Mouse (Mus musculus): ENCODE data around the gene Tnfrsf25. TPM values are rescaled to one million over a fixed set of nuclear protein-coding genes. Genes with fewer than 3 reads are reported as not detected.
A peak's percentile ranks its signal among the peaks of the same experiment; 100 is the strongest.

Gene Tnfrsf25
- polyA plus RNA-seq, 1 experiment from 2014 or later, result 0.50 TPM

- no peak overlapping the region for H3K9ac ChIP-seq
- no peak overlapping the region for H3K27ac ChIP-seq (replicated peaks)
- 55% methylated on average over 11 of the region's 11 CpGs for WGBS (ENCODE audit: insufficient replicate concordance)
- no peaks in the 10 kb centered on the region for H3K36me3 ChIP-seq (replicated peaks)
- H3K4me3 ChIP-seq (replicated peaks), result no peak overlapping the region
- peaks cover 61% of the 10 kb centered on the region for H3K27me3 ChIP-seq
- H3K9me3 ChIP-seq (replicated peaks), result no peaks in the 10 kb centered on the region
- no peak; the same call in 1 of the 2 replicates for ATAC-seq (ENCODE audit: insufficient read depth)
- 0 out of 2 replicates have a peak, but pooled peaks cover 3% of the 10 kb centered on the region for H3K4me1 ChIP-seq (replicated peaks)
- no peak overlapping the region for H3K4me2 ChIP-seq
Measured at GRCm38 (mm10) chr4:152146033-152146827, 30.5 kb downstream of the Tnfrsf25 start.

- Histone ChIP-seq H3K9ac (no peak overlapping the region), H3K4me3 (replicated peaks) (no peak overlapping the region), H3K27me3 (peaks cover 74% of the 10 kb centered on the region), H3K4me2 (no peak overlapping the region), H3K27ac (replicated peaks) (no peak overlapping the region), H3K9me3 (replicated peaks) (no peaks in the 10 kb centered on the region), H3K36me3 (replicated peaks) (no peaks in the 10 kb centered on the region), H3K4me1 (replicated peaks) (peaks cover 31% of the 10 kb centered on the region)
- no peak for ATAC-seq (ENCODE audit: insufficient read depth)
- WGBS (ENCODE audit: insufficient replicate concordance), result 42% methylated on average over 4 of the region's 4 CpGs
Measured at GRCm38 (mm10) chr4:152150546-152150945, 34.8 kb downstream of the Tnfrsf25 start.

- 12% methylated on average over 7 of the region's 7 CpGs for WGBS (ENCODE audit: insufficient replicate concordance)
- ATAC-seq (ENCODE audit: insufficient read depth), result 0 out of 2 replicates have a peak, but pooled peaks have one; percentile 20
- peak overlapping the region; percentile 78 for H3K4me2 ChIP-seq
- H3K9ac ChIP-seq, result no peak overlapping the region
- peaks cover 72% of the 10 kb centered on the region for H3K27me3 ChIP-seq
- peaks cover 31% of the 10 kb centered on the region for H3K4me1 ChIP-seq (replicated peaks)
- no peak overlapping the region for H3K27ac ChIP-seq (replicated peaks)
- peak overlapping the region; percentile 52 for H3K4me3 ChIP-seq (replicated peaks)
- H3K36me3 ChIP-seq (replicated peaks), result no peaks in the 10 kb centered on the region
- no peaks in the 10 kb centered on the region for H3K9me3 ChIP-seq (replicated peaks)
Measured at GRCm38 (mm10) chr4:152151451-152151965, 35.8 kb downstream of the Tnfrsf25 start.

- no peak within 1 kb of the TSS for H3K27ac ChIP-seq (replicated peaks)
- no peaks in the 10 kb centered on the region for H3K9me3 ChIP-seq (replicated peaks)
- no peaks in the 10 kb centered on the region for H3K36me3 ChIP-seq (replicated peaks)
- no peak within 1 kb of the TSS for H3K9ac ChIP-seq
- H3K4me3 ChIP-seq (replicated peaks), result peak within 1 kb of the TSS; percentile 52
- peak; percentile 60 for ATAC-seq (ENCODE audit: insufficient read depth)
- WGBS (ENCODE audit: insufficient replicate concordance), result under 1% methylated on average over 57 of the region's 57 CpGs
- peak within 1 kb of the TSS; percentile 78 for H3K4me2 ChIP-seq
- H3K4me1 ChIP-seq (replicated peaks), result peaks cover 31% of the 10 kb centered on the region
- peaks cover 71% of the 10 kb centered on the region for H3K27me3 ChIP-seq
Measured at GRCm38 (mm10) chr4:152151966-152152544, 36.3 kb downstream of the Tnfrsf25 start, which contains the start of gene Espn. Gene Espn, minus strand, starts transcription at chr4:152152371.

GRCm38 (mm10) chr4:152153771-152154177 is 38.0 kb downstream of the Tnfrsf25 start:
- Histone ChIP-seq H3K27me3 (peaks cover 75% of the 10 kb centered on the region), H3K4me2 (peak overlapping the region; percentile 58), H3K9ac (no peak overlapping the region), H3K4me1 (replicated peaks) (peaks cover 42% of the 10 kb centered on the region), H3K36me3 (replicated peaks) (no peaks in the 10 kb centered on the region), H3K4me3 (replicated peaks) (peak overlapping the region; percentile 26; the same call in 1 of the 2 replicates), H3K27ac (replicated peaks) (no peak overlapping the region), H3K9me3 (replicated peaks) (no peaks in the 10 kb centered on the region)
- under 1% methylated on average over 23 of the region's 23 CpGs for WGBS (ENCODE audit: insufficient replicate concordance)
- peak; percentile 32; the same call in 1 of the 2 replicates for ATAC-seq (ENCODE audit: insufficient read depth)

GRCm38 (mm10) chr4:152155019-152155418 is 39.3 kb downstream of the Tnfrsf25 start:
- Histone ChIP-seq H3K4me3 (replicated peaks) (no peak overlapping the region), H3K36me3 (replicated peaks) (no peaks in the 10 kb centered on the region), H3K9ac (no peak overlapping the region), H3K9me3 (replicated peaks) (no peaks in the 10 kb centered on the region), H3K4me2 (no peak overlapping the region), H3K27me3 (peaks cover 75% of the 10 kb centered on the region), H3K27ac (replicated peaks) (no peak overlapping the region), H3K4me1 (replicated peaks) (peaks cover 51% of the 10 kb centered on the region)
- 48% methylated on average over 4 of the region's 4 CpGs for WGBS (ENCODE audit: insufficient replicate concordance)
- no peak for ATAC-seq (ENCODE audit: insufficient read depth)

- ATAC-seq (ENCODE audit: insufficient read depth), result no peak
- Histone ChIP-seq H3K4me1 (replicated peaks) (peaks cover 31% of the 10 kb centered on the region), H3K36me3 (replicated peaks) (no peaks in the 10 kb centered on the region), H3K27ac (replicated peaks) (no peak overlapping the region), H3K27me3 (peaks cover 76% of the 10 kb centered on the region), H3K9ac (no peak overlapping the region), H3K4me2 (peak overlapping the region; percentile 65), H3K9me3 (replicated peaks) (no peaks in the 10 kb centered on the region), H3K4me3 (replicated peaks) (peak overlapping the region; percentile 38)
- 8% methylated on average over 21 of the region's 21 CpGs for WGBS (ENCODE audit: insufficient replicate concordance)
Measured at GRCm38 (mm10) chr4:152157779-152158584, 42.2 kb downstream of the Tnfrsf25 start.

- Histone ChIP-seq H3K27me3 (peaks cover 71% of the 10 kb centered on the region), H3K9ac (no peak within 1 kb of the TSS)
- no peak for ATAC-seq (ENCODE audit: insufficient read depth)
Measured at GRCm38 (mm10) chr4:152158585-152159284, 43.0 kb downstream of the Tnfrsf25 start, which contains the start of gene Hes2. Gene Hes2, plus strand, starts transcription at chr4:152158867.

GRCm38 (mm10) chr4:152159285-152159678 is 43.5 kb downstream of the Tnfrsf25 start:
- H3K4me3 ChIP-seq (replicated peaks), result peak overlapping the region; percentile 38
- 1% methylated on average over 19 of the region's 19 CpGs for WGBS (ENCODE audit: insufficient replicate concordance)
- H3K27me3 ChIP-seq, result peaks cover 76% of the 10 kb centered on the region
- H3K4me2 ChIP-seq, result peak overlapping the region; percentile 65
- H3K9ac ChIP-seq, result no peak overlapping the region
- no peak overlapping the region for H3K27ac ChIP-seq (replicated peaks)
- H3K4me1 ChIP-seq (replicated peaks), result peaks cover 20% of the 10 kb centered on the region
- ATAC-seq (ENCODE audit: insufficient read depth), result no peak
- H3K9me3 ChIP-seq (replicated peaks), result no peaks in the 10 kb centered on the region
- H3K36me3 ChIP-seq (replicated peaks), result no peaks in the 10 kb centered on the region

More at GRCm38 (mm10) chr4:152158585-152159284, 43.0 kb downstream of the Tnfrsf25 start, which contains the start of gene Hes2:
- H3K4me3 ChIP-seq (replicated peaks), result peak within 1 kb of the TSS; percentile 38
- peaks cover 26% of the 10 kb centered on the region for H3K4me1 ChIP-seq (replicated peaks)
- H3K36me3 ChIP-seq (replicated peaks), result no peaks in the 10 kb centered on the region
- 3% methylated on average over 35 of the region's 35 CpGs for WGBS (ENCODE audit: insufficient replicate concordance)
- H3K4me2 ChIP-seq, result peak within 1 kb of the TSS; percentile 65
- no peaks in the 10 kb centered on the region for H3K9me3 ChIP-seq (replicated peaks)
- H3K27ac ChIP-seq (replicated peaks), result no peak within 1 kb of the TSS

GRCm38 (mm10) chr4:152160748-152161147 is 45.0 kb downstream of the Tnfrsf25 start:
- WGBS (ENCODE audit: insufficient replicate concordance), result 36% methylated on average over 4 of the region's 4 CpGs
- no peak overlapping the region for H3K27ac ChIP-seq (replicated peaks)
- peaks cover 23% of the 10 kb centered on the region for H3K4me1 ChIP-seq (replicated peaks)
- H3K36me3 ChIP-seq (replicated peaks), result no peaks in the 10 kb centered on the region
- no peak overlapping the region for H3K9ac ChIP-seq
- peaks cover 80% of the 10 kb centered on the region for H3K27me3 ChIP-seq
- ATAC-seq (ENCODE audit: insufficient read depth), result no peak
- H3K9me3 ChIP-seq (replicated peaks), result no peaks in the 10 kb centered on the region
- no peak overlapping the region for H3K4me2 ChIP-seq
- no peak overlapping the region for H3K4me3 ChIP-seq (replicated peaks)
